ENCODE assay signal across 8 mouse cellular contexts in the genomic region with DNA sequence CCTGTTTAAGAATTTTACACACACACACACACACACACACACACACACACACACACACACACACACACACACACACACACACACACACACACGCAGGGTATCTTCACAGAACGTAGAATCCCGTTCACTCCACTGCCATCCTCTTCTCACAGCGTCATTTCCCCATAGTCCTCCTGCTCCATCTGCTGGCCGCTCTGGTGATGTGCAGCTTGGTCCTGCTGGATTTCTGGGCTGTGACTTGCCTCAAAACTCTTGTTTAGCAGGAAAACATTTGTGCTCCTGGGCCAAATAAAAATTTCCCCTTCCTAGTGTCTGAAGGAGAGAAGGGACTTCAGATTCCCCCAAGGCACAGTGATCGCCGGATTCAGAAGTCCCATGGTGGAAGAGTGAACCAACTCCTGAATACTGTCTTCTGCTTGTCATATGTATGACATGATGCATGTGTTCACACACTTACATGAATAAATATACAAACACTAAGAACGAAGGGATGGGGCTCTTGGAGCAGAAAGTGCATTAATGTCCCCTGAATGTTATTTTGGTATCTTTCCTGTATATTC. TPM values are rescaled to one million over a fixed set of nuclear protein-coding genes. Genes with fewer than 3 reads are reported as not detected.
DNase-seq lines count a peak whose midpoint lies in the region; ATAC-seq and TF ChIP-seq lines count a peak whose summit lies in the region.

No protein-coding gene starts in this region.

- TF ChIP-seq CTCF in cerebellum, adult 2 months (IDR thresholded peaks at IDR 0.05; ENCODE audit: borderline replicate concordance, insufficient read depth, low read depth, low read length) = peak; percentile 89
- peak; percentile 94 for TF ChIP-seq CTCF in forebrain, postnatal 0 days (IDR thresholded peaks at IDR 0.05; ENCODE audit: low read depth)
- peak; percentile 85; the same call in 1 of the 2 replicates for TF ChIP-seq CTCF in thymus, adult 2 months (IDR thresholded peaks at IDR 0.05; ENCODE audit: borderline replicate concordance, control insufficient read depth, extremely low read depth, insufficient read depth, low read length, poor library complexity)

- H3K9me3 ChIP-seq in forebrain, postnatal 0 days (ENCODE audit: low read length) = no peaks in the 10 kb centered on the region
- no peaks in the 10 kb centered on the region for H3K9me3 ChIP-seq in lung, embryonic 16.5 days (ENCODE audit: control insufficient read depth, low read length)

- peak overlapping the region; percentile 69 for H3K4me3 ChIP-seq in cerebellum, adult 2 months (replicated peaks; ENCODE audit: insufficient read depth, low read depth, low read length)
- peak overlapping the region; percentile 41 for H3K4me3 ChIP-seq in forebrain, postnatal 0 days (ENCODE audit: low read depth, low read length)
- peak overlapping the region; percentile 46 for H3K4me3 ChIP-seq in lung, embryonic 16.5 days (ENCODE audit: low read length)
- H3K4me3 ChIP-seq in thymus, adult 2 months (ENCODE audit: control insufficient read depth, insufficient read depth, low read length) = no peak overlapping the region; the same call in 1 of the 2 replicates

- WGBS in cerebellum, adult 2 months = 1% methylated on average over 8 of the region's 8 CpGs
- WGBS in forebrain, postnatal 0 days = under 1% methylated on average over 8 of the region's 8 CpGs
- 2% methylated on average over 8 of the region's 8 CpGs for WGBS in lung, embryonic 16.5 days
- 2% methylated on average over 8 of the region's 8 CpGs for WGBS in thymus, adult 2 months

- no peak overlapping the region for H3K27ac ChIP-seq in cerebellum, adult 2 months (ENCODE audit: insufficient read depth, low read length)
- no peak overlapping the region for H3K27ac ChIP-seq in forebrain, postnatal 0 days (ENCODE audit: low read depth, low read length)
- no peak overlapping the region for H3K27ac ChIP-seq in lung, embryonic 16.5 days (ENCODE audit: low read length)
- no peak overlapping the region for H3K27ac ChIP-seq in thymus, adult 2 months (ENCODE audit: control insufficient read depth, insufficient read depth, low read length)

- peak; percentile 74 for DNase-seq in MEL-GATA-1-ER (ENCODE audit: extremely low read depth, low read depth)
- peak; percentile 59 to 72 for DNase-seq in cerebellum, adult 2 months
- peak; percentile 85 for DNase-seq in forebrain, postnatal 0 days
- DNase-seq in heart, postnatal 4 days = peak; percentile 85
- DNase-seq in layer of hippocampus, adult 8-10 months (ENCODE audit: low spot score in 2 of 2) = peak; percentile 27 to 72
- peak; percentile 22 for DNase-seq in ovary, adult 18-20 months (ENCODE audit: low spot score)
- peak; percentile 87 for DNase-seq in thymus, adult 2 months

- no peaks in the 10 kb centered on the region for H3K4me1 ChIP-seq in cerebellum, adult 2 months (ENCODE audit: control insufficient read depth, insufficient read depth, low read length)
- H3K4me1 ChIP-seq in forebrain, postnatal 0 days (ENCODE audit: insufficient read depth) = no peaks in the 10 kb centered on the region
- H3K4me1 ChIP-seq in lung, embryonic 16.5 days (replicated peaks; ENCODE audit: control insufficient read depth, insufficient read depth, low read length) = peaks cover 6% of the 10 kb centered on the region
- H3K4me1 ChIP-seq in thymus, adult 2 months (replicated peaks; ENCODE audit: control insufficient read depth, insufficient read depth, low read length) = peaks cover 7% of the 10 kb centered on the region

- H3K4me2 ChIP-seq in forebrain, postnatal 0 days (ENCODE audit: low read depth) = peak overlapping the region; percentile 75
- peak overlapping the region; percentile 67 for H3K4me2 ChIP-seq in lung, embryonic 16.5 days (ENCODE audit: low read depth, low read length)

- no peak overlapping the region for H3K9ac ChIP-seq in forebrain, postnatal 0 days
- no peak overlapping the region for H3K9ac ChIP-seq in lung, embryonic 16.5 days (ENCODE audit: low read length)

- H3K36me3 ChIP-seq in forebrain, postnatal 0 days (ENCODE audit: insufficient read depth) = no peaks in the 10 kb centered on the region
- H3K36me3 ChIP-seq in lung, embryonic 16.5 days (ENCODE audit: control insufficient read depth, insufficient read depth, low read length) = no peaks in the 10 kb centered on the region
- no peaks in the 10 kb centered on the region for H3K36me3 ChIP-seq in thymus, adult 2 months (ENCODE audit: control insufficient read depth, insufficient read depth, low read length)

- ATAC-seq in forebrain, postnatal 0 days = peak; percentile 85
- ATAC-seq in lung, embryonic 16.5 days (ENCODE audit: low read depth) = peak; percentile 70

- H3K27me3 ChIP-seq in cerebellum, adult 2 months (ENCODE audit: control insufficient read depth, insufficient read depth, low read length) = no peaks in the 10 kb centered on the region; the same call in 1 of the 2 replicates
- no peaks in the 10 kb centered on the region for H3K27me3 ChIP-seq in forebrain, postnatal 0 days (ENCODE audit: insufficient read depth, low read length)
- H3K27me3 ChIP-seq in lung, embryonic 16.5 days (ENCODE audit: control insufficient read depth, insufficient read depth, low read depth, low read length) = peaks cover 21% of the 10 kb centered on the region; the same call in 1 of the 2 replicates
- no peaks in the 10 kb centered on the region for H3K27me3 ChIP-seq in thymus, adult 2 months (ENCODE audit: control insufficient read depth, insufficient read depth, low read length)

- TF ChIP-seq POLR2A in cerebellum, adult 2 months (IDR thresholded peaks at IDR 0.05; ENCODE audit: borderline replicate concordance, insufficient read depth, low read length) = no peak
- TF ChIP-seq POLR2A in thymus, adult 2 months (IDR thresholded peaks at IDR 0.05; ENCODE audit: control insufficient read depth, extremely low read depth, insufficient read depth, low read length, poor library complexity) = no peak

RNA-seq across cellular contexts. Expression of a gene that starts 12.6 kb away (rescaled TPM):
- polyA plus RNA-seq in cerebellum, adult 2 months (2012; rRNA removed) = not detected in 2 replicates
- not detected in 2 replicates for total RNA-seq in forebrain, postnatal 0 days (2014; rRNA removed)
- polyA plus RNA-seq in forebrain, postnatal 0 days (2015; fragmentation: Nextera tagmentation; extraction: Ambion mirVana) = not detected in 2 replicates
- total RNA-seq in heart, postnatal 4 days (2021) = not detected
- not detected for total RNA-seq in layer of hippocampus, adult 8-10 months (2022)
- not detected in 2 replicates for polyA plus RNA-seq in lung, embryonic 16.5 days (2015; fragmentation: Nextera tagmentation; extraction: Ambion mirVana)
- not detected in 2 replicates for polyA plus RNA-seq in thymus, adult 2 months (2012; rRNA removed)

RNA-seq across cellular contexts. Expression of a gene that starts 17.6 kb away (rescaled TPM):
- not detected in 2 replicates for polyA plus RNA-seq in cerebellum, adult 2 months (2012; rRNA removed)
- total RNA-seq in forebrain, postnatal 0 days (2014; rRNA removed) = not detected in 2 replicates
- not detected in 2 replicates for polyA plus RNA-seq in forebrain, postnatal 0 days (2015; fragmentation: Nextera tagmentation; extraction: Ambion mirVana)
- total RNA-seq in heart, postnatal 4 days (2021) = not detected
- total RNA-seq in layer of hippocampus, adult 8-10 months (2022) = not detected
- not detected in 2 replicates for polyA plus RNA-seq in lung, embryonic 16.5 days (2015; fragmentation: Nextera tagmentation; extraction: Ambion mirVana)
- polyA plus RNA-seq in thymus, adult 2 months (2012; rRNA removed) = not detected in 2 replicates

RNA-seq across cellular contexts. Expression of a gene that starts 25.8 kb away (rescaled TPM):
- not detected in 2 replicates for polyA plus RNA-seq in cerebellum, adult 2 months (2012; rRNA removed)
- total RNA-seq in forebrain, postnatal 0 days (2014; rRNA removed) = not detected in 2 replicates
- not detected in 2 replicates for polyA plus RNA-seq in forebrain, postnatal 0 days (2015; fragmentation: Nextera tagmentation; extraction: Ambion mirVana)
- total RNA-seq in heart, postnatal 4 days (2021) = not detected
- not detected for total RNA-seq in layer of hippocampus, adult 8-10 months (2022)
- polyA plus RNA-seq in lung, embryonic 16.5 days (2015; fragmentation: Nextera tagmentation; extraction: Ambion mirVana) = not detected in 2 replicates
- not detected in 2 replicates for polyA plus RNA-seq in thymus, adult 2 months (2012; rRNA removed)

RNA-seq across cellular contexts. Expression of a gene that starts 32.1 kb away (rescaled TPM):
- not detected in 2 replicates for polyA plus RNA-seq in cerebellum, adult 2 months (2012; rRNA removed)
- not detected in 2 replicates for total RNA-seq in forebrain, postnatal 0 days (2014; rRNA removed)
- not detected in 2 replicates for polyA plus RNA-seq in forebrain, postnatal 0 days (2015; fragmentation: Nextera tagmentation; extraction: Ambion mirVana)
- total RNA-seq in heart, postnatal 4 days (2021) = not detected
- total RNA-seq in layer of hippocampus, adult 8-10 months (2022) = not detected
- polyA plus RNA-seq in lung, embryonic 16.5 days (2015; fragmentation: Nextera tagmentation; extraction: Ambion mirVana) = not detected in 2 replicates
- not detected in 2 replicates for polyA plus RNA-seq in thymus, adult 2 months (2012; rRNA removed)

RNA-seq across cellular contexts. Expression of a gene that starts 40.2 kb away (rescaled TPM):
- not detected in 2 replicates for polyA plus RNA-seq in cerebellum, adult 2 months (2012; rRNA removed)
- not detected in 2 replicates for total RNA-seq in forebrain, postnatal 0 days (2014; rRNA removed)
- not detected in 2 replicates for polyA plus RNA-seq in forebrain, postnatal 0 days (2015; fragmentation: Nextera tagmentation; extraction: Ambion mirVana)
- total RNA-seq in heart, postnatal 4 days (2021) = not detected
- total RNA-seq in layer of hippocampus, adult 8-10 months (2022) = not detected
- not detected in 2 replicates for polyA plus RNA-seq in lung, embryonic 16.5 days (2015; fragmentation: Nextera tagmentation; extraction: Ambion mirVana)
- polyA plus RNA-seq in thymus, adult 2 months (2012; rRNA removed) = not detected in 2 replicates

Comparison
In these comparisons a context has a peak if more than half of its experiments do, and no peak if none do; other contexts are left out.
1. DNase-seq: peak in every context shown above with its lines; median percentile 87 in thymus, adult 2 months; 85 in forebrain, postnatal 0 days; 85 in heart, postnatal 4 days; 74 in MEL-GATA-1-ER; 66 in cerebellum, adult 2 months; 50 in layer of hippocampus, adult 8-10 months; 22 in ovary, adult 18-20 months.